Mouse (Mus musculus): Measurements from ENCODE around the gene Nipbl.

Nipbl gene

DNA sequence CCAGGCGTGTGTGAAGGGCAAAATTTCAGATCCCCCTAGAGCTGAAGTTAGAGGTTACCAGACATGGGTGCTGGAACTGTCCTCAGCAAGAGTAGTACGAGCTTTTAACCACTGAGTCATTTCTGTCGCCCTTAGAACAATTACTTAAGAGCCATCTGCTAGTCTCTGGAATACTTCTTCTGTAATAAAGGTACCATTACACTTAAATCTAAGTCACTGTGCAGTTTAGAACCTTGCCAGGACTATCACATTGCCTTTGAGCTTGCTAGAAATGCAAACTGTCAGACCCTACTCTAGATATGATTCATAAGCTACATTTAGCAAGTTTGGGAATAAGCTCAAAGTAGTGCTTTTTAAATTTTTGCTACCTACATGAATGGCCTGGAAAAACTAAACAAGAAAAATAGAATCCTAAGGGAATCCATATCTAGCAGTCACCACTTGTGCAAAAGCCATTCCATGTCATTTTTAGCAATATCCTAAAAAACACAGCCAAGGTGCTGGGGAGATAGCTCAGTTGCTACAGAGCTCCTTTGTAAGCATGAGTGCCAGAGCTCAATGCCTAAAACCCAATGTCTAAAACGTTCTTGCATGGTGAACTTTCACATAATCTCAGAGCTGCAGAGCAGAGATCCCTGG lies 27.6 kb downstream of the Nipbl start:
- peak; percentile 26 for DNase-seq (ENCODE audit: low read depth, low spot score)

DNA sequence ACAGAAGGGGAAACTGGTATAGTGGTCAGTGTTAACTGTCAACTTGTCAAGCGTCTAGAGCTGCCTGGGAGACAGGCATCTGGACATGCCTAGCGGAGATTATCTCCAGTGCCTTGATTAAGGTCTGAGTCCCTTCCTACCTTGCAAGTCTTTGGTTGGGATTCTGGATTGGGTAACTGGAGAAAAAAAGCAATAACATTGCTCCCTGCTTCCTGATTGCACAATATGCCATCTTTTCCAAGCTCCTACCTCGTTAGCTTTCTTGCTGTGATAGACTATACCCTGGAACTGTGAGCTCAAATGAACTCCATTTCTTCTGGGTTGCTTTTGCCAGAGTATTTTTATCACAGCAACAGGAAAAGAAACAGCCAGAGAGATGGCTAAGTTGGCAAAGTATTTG lies 30.9 kb downstream of the Nipbl start:
- DNase-seq (ENCODE audit: low read depth, low spot score), result no peak

DNA sequence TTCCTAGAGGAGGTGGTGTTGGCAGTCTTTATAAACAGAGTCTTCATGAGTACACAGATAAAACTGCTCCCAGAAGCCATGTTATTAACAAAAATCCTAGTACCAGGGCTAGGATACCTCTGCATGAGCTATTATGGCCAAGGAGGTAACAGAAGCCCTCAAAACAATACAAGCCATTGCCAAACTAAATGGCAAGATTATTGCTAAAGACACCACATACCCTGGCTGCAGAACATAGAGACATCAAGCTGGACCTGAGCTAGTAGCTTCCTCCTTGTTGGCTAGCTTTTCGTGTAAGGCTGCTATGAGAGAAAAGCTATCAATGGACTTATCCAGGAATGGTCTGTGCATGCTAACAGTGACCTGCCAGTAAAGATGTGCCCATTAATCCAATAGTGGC lies 32.4 kb downstream of the Nipbl start:
- no peak for DNase-seq (ENCODE audit: low read depth, low spot score)

DNA sequence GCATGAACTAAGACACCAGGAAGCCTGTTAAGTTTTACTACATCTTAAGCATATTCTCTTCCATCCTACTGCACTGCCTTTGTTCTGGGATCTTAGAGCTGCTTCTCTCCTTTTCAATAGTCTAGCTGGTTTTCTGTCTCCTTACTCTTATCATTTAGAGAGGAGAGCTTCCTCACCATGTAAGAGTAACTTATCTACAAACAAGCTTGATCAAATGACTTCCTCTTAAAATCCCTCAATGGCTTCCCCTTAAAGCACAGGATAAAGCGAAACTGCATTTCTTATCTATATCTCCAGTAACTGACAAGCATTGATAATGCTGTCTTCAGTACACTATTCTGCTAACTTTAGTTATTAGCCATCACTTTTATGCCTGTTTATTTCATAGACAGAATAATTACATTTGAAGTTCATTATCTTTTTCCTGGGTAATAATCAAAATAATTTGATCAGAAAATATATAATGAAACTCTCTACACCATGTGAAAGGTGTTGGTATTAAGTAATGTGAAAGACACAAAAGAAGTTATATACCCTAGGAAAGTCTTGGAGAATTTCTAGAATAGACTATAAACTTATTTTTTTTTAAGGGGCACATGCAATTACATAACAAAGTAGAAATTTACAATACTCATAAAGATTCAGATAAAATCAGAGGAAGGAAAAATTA lies 33.0 kb downstream of the Nipbl start:
- no peak for DNase-seq (ENCODE audit: low read depth, low spot score)

DNA sequence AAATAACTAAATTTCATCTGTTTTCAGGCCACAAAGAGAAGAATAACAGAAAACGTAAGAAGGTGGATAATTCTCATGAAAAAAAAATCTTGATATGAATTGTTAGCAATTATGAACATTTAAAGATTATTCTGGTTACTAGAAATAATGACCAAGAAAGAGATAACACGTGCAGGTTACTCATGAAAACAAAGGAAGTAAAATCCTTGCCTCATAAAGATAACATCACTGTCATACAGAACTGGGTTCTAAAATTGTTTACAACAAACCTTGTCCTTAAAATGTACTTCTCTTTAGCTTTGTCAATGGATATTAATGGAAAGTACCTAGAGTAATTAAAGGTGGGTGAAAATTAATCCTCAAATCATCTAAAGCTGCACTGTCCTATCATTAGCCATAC lies 37.2 kb downstream of the Nipbl start:
- DNase-seq (ENCODE audit: low read depth, low spot score), result no peak

DNA sequence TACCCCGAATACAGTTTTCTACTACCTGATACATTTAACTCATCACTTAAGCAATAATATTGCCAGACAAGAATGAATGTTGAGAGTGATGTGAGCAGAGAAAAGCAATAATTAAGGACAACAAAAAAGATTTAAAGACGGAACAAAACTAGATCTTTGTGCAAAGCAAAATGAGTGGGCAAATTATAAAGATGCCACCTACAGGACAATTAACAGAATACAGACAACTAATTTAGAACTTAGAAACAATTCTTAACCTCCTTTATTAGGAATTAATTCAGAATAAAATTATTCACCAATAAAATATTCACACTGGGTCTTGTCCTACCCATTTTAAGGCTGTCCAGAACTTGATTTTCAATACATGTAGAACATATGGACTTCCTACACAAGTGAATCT lies 38.0 kb downstream of the Nipbl start:
- no peak for DNase-seq (ENCODE audit: low read depth, low spot score)

DNA sequence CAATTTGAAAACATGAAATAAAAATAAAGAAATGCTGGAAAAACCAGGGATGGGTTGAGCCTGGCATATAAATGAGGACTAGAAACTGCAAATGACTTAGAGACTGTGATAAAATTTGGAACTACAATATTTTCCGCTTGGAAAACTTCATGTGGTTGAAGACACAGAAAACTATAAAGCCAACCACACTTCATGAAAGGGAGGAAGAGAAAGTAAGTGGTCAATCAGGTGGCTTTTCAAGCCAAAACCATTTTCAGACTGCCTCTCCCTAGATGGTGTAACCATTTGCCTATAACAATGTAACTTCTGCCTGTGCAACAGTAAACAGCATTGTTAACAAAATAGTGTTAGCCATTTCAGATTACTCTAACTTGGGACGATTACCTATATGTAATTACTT lies 41.7 kb downstream of the Nipbl start:
- DNase-seq (ENCODE audit: low read depth, low spot score), result no peak

DNA sequence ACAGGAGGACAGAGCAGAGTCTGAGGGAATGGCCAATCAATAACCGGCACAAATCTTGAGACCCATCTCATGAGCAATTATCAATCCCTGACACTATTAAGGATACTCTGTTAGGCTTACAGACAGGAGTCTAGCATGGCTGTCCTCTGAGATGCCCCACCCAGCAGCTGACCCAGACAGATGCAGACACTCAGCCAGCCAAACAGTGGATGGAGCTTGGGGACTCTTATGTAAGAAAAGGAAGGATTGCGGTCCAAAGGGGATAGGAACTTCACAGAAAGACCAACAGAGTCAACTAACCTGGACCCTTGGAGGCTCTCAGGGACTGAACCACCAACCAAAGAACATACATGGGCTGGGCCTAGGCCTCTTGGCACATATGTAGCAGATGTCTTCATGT lies 42.7 kb downstream of the Nipbl start:
- DNase-seq (ENCODE audit: low read depth, low spot score), result no peak

DNA sequence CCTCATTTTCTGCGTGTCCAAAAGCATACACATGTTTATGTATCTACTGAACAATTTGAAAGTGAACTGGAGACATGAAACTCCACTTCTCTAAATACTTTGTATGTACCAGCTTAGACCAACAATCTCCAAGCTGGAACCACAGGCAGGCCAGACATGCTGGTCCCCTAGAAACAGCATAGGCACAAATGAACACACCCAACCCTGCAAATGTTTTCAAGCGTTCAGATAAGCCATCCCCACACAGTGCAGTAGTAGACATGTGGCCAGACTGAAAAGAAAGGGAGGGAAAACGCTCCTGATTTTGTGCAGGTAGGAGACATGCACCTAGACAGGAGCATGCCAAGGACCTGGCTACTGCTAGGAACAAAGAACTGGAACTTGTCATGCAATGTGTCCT lies 52.5 kb downstream of the Nipbl start:
- no peak for DNase-seq (ENCODE audit: low read depth, low spot score)

DNA sequence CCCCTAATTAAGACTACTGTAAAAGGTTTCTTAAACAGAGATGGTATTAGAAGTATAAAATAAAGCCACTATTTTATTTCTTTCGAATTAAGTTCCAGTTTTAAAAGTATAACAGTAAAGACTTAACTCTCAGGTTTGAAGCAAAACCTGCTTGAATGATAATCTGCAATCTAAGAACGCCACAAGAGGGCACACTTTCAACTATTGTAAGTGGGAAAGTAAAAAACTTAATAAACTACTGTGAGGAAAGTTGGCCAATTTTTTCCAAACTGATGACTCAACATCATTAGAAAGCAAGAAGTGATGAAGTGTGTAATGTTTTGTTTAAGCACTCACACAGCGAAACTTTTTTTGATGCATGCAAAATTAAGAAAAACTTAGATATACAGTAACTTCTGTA lies 62.0 kb downstream of the Nipbl start:
- DNase-seq (ENCODE audit: low read depth, low spot score), result peak; percentile 24

DNA sequence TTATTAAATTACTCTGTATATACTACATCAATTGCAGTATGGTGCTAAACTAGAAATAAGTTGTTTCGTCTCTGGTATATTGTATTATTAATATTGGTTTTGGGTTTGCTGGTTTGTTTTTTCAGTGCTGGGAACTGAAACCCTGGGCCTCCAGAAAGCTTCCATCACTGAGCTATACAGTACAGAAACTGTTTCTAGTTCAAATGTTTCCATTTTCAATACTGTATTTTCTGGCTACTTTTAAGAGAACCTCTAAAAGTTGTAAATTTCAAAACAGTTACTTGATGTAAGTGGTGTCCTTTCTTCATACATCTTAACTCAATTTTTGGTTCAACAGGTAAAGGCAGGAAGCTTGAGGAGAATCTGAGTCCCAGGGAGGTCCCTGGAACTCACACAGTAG lies 68.6 kb downstream of the Nipbl start:
- no peak for DNase-seq (ENCODE audit: low read depth, low spot score)

DNA sequence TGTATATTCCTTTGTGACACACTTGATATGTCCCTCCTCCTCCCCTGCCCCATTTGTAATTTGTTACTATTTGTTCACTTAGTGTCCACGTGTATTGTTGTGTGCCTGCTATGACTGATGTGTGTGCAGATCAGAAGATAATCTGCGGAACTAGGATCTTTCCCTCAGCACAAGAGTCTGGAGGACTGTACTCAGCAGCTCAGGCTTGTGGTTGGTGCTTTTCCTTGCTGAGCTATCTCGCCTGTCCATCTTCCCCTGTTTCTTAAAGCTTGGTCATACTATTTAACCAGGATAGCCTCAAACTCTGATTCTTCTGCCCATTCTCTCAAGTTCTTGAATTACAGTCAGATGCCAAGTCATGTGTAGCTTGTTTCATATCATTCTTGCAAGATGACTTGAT lies 69.5 kb downstream of the Nipbl start:
- DNase-seq (ENCODE audit: low read depth, low spot score), result no peak

DNA sequence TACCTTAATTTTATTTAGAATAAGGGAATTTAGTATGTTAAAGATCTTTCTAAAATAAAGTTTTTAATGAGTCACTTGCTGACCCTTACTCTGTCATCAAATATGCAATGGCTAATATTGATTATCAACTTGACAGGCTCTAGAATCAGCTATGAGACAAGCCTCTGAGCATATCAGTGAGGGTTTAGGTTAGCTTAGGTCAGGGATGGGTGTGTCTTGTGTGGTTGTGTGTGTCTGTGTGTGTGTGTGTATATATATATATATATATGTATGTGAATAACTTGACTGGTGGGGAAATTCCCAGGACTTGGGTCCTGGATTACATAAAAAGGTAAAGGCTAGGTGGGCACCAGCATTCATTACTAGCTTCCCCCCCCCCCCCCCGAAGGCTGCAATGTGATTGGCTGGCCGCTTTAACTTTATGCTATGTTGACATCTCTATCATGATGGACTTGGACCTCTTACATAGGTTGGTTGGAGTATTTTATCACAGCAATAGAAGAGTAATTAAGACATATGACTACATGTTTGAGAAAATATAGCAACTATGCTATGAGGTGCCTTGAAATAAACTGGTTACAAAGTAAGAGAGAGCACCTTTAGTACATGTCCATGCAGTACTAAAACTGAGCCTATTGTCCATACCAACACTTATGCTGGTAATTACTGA lies 97.0 kb downstream of the Nipbl start:
- DNase-seq (ENCODE audit: low read depth, low spot score), result no peak

DNA sequence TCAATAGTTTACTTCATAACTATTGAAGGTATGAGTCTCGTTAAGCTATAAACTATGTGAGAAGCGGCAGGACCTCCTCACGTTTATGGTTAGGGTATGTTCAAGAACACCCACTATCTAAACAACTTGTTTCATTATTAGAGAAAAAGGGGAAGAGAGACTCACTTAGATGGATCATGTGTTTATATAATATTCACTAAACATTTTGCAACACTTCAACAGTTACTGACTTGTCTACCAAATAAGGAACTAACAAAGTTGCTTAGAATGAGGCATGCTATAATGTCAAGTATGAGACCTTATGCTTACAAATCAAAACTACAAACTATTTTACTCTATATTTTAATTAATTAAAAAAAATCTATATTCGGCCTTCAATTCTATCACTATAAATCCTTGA lies 103.7 kb downstream of the Nipbl start:
- DNase-seq (ENCODE audit: low read depth, low spot score), result no peak

DNA sequence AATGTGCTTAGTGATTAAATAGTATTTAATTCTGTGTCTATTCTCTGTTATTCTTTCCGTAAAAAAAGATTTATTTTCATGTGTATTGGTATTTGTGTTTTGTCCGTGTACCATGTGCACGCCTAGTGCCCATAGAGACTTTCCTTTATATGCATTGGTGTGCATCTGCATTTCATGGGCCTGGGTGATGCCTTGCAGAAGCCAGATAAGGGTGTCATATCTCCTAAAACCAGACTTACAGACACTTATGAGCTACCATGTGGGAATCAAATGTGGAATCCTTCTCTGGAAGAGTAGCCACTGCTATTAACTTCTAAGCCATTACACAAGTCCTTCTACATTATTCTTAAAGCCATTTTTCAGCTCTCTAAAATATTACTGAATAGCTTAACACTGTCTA lies 112.7 kb downstream of the Nipbl start:
- DNase-seq (ENCODE audit: low read depth, low spot score), result no peak

DNA sequence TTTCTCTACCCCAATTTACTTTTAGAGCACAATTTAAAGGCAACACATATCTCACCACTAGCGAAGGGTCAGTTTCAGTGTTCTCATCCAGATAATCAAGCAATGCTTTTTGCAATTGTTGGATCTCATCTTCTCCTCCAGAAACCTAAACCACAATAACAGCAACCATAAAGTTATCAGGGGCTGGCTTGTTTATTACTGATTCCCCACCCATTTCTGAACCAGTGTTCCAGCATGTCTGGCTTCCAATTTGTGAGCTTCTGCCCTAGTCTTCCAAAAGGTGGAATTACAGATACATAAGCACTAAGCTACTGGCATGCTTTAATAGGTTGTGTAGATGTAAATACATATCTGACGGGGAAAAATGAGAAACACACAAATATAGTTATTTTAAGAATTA lies 118.6 kb downstream of the Nipbl start:
- DNase-seq (ENCODE audit: low read depth, low spot score), result no peak

DNA sequence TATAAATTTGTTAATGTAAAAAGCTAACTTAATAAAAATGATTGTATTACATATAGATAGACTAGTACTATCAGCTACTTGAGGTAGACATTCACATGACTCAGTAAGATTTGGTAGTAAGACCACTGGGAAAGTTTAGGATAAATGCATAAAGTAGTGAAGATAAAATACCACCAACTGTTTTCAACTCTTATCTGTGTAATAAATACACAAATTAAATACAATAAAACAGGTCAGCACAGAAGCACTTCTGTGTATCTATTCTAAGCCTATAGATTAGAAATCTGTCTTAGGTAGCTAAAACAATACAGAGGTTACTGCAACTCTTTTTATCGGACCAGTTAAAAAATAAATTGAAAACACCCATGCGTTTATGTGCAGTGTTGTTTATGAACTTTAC lies 119.4 kb downstream of the Nipbl start:
- DNase-seq (ENCODE audit: low read depth, low spot score), result no peak

DNA sequence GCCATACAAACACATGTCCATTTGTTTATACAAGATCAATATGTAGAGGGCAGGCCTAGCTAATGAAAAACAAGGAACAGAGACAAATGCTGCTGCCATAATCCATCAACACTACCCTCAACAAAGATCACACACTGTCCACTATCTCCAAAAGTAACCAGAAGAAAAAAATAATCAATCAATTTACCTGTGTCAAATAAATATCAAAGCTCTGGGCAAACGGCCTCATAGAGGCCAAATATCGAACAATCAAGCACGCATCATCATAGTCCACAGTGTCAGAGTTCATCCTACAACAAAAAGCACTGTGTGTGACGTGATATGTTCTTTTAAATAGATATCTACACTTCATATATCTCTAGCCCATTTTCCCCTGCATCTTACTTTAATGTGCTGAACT lies 120.2 kb downstream of the Nipbl start:
- DNase-seq (ENCODE audit: low read depth, low spot score), result no peak

DNA sequence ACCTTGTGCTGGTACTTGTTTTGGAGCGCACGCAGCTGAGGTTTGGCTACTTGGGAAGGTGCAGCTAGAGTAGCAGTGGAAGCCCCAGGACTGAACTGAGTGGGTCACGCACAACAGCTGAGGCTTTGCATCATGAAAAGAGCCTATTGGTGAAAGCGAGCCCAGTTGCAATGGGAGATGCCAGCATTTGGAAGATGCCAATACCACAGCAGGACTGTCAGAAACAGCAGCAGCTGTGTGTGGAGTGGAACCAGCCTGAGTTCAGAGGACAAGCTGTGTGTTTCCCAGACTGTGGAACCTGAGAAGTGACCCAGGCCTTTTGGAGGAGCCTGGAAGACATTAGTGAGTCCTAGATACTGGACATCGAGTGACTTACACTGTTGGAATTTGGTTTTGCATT lies 122.8 kb downstream of the Nipbl start:
- DNase-seq (ENCODE audit: low read depth, low spot score), result no peak

DNA sequence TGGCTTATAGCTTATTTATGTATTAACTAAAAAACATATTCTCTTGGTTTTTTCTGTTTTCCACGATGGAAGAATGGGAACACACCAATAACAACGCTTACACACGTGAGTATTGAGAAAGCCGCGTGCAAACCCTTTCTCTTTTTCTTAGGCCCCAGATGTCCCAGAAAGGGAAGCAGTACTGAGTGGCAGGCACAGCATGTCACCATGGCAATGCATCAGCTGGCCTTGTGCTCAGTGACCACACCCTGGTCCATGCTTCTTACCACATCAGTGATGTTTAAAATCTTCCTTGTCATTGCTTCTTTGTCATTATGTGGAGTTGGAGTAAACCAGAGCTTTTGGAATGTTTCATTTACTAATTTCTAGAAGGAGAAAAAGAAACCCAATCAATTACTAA lies 125.1 kb downstream of the Nipbl start:
- no peak for DNase-seq (ENCODE audit: low read depth, low spot score)

DNA sequence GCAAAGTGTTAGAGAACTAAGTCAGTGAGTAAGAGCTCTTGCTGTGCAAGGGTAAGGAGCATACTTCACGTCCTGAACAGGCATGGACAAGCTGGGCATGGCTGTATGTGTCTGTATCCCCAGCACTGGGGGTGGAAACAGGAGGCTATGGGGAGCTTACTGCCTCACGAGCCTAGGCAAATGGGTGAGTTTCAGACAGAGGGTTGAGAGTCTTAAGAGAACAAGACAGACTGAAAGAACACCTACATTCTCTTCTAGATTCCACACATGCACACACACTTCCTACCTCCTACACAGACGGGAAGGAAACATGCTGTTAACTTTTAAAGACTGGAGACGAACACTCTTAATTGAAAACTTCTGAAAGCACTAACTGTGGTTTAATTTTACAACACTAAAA lies 126.9 kb downstream of the Nipbl start:
- DNase-seq (ENCODE audit: low read depth, low spot score), result peak; percentile 59

DNA sequence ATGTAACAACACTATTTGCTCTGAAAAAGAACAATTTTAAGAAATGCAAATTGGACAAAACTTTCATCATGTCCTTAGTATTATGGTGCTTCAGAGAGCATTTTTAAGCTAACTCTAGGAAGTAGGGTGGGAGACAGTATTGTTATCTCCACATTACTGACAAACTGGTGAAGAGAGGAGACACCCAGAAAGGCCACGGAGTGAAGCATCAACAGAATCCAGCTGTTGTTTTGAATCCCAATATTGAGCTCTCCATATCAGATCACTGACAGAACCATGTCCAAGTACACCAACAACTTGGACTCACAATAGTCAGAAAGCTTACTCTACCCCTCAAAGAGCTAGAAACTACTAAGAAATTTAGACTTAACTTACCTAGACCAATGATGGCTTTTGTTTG lies 138.8 kb downstream of the Nipbl start:
- DNase-seq (ENCODE audit: low read depth, low spot score), result no peak

DNA sequence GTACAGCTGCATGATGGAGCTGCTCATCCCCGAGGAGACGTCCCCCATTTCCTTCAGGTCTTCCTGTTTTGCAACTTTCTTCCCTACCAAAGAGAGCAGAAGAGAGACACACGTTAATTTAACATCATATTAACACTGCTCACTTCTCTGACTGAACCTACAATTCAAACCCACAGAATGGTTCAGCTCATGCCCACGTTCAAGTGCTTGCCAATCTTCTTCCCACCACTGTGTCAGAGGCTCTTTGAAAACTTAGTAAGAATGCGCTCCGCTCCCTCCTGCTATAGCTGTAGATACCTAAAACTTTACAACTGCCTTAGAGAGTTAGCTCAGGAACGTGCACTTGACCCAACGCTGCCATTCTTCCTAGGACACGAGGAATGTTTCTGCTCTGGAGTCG lies 141.3 kb downstream of the Nipbl start:
- no peak for DNase-seq (ENCODE audit: low read depth, low spot score)
